Mouse (Mus musculus) layer of hippocampus, adult 18-20 months (tissue): Measurements from ENCODE around the gene Styxl1. TPM values are rescaled to one million over a fixed set of nuclear protein-coding genes. Genes with fewer than 3 reads are reported as not detected.
A peak's percentile ranks its signal among the peaks of the same experiment; 100 is the strongest.

Experiments
- DNase-seq, 2 experiments: peaks; one replicate each; pipeline ENCODE4 v3.0.0; 2022; ENCODE audit warnings: low spot score in 2 of 2
- total RNA-seq, 2 experiments: library from RNA; stranded (reverse); gene quantifications; 2 replicates each; pipeline ENCODE4 v1.2.3; 2021

The Styxl1 gene
- total RNA-seq, 2 experiments from 2014 or later, result not detected

DNA sequence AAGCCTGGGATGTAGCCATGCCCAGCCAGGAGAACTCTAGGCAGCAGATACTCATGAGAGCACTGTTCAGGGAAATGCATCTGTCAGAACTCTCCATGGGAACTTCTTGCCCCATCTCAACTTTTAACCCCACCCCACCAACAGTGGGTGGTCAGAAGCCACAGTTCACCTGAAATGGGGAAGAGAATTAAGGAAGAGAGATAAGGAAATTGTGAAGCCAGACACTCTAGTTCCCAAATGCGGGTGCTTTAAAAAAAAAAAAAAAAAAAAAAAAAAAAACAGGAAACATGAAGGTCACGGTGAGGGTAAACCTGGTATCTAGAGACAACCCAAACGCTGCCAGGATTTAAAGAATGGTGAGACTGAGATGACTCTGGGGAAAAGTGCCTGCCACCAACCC is 5.7 kb downstream of the Styxl1 start:
- DNase-seq, result no peak

DNA sequence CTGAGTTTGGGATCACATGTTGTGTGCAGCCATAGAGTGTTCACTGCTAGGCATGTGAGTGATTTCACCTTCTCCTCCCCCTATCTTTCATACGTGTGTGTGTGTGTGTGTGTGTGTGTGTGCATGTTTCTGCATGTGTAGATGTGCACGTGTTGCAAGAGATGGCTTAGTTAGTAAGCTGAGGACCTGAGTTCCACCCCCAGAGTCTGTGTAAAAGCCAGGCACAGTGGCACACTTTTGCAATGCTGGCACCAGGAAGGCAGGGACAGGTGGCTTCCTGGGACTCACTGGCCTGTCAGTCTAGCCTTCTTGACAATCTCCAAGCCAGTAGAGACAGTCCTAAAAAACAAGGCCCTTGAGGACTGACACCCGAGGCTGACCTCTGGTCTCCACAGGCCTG is 13.2 kb downstream of the Styxl1 start:
- DNase-seq, result no peak

DNA sequence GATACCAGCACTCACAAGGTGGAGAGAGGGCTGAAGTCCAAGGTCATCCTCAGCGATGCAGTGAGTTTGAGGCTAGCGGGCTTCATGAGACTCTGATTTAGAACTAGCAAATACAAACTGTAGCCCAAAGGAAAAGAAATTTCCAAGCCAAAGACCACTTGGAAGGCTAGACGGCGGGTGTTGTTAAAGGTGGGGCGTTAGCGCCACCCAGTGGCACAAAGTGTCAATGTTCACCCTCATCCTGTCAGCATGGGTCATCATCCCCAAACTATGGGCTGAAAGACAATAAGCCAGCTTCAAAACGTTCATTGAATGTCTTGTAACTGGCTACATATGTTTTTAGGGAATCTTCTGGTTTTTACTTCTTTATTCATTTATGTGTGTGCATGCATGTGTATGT is 14.7 kb downstream of the Styxl1 start:
- peak; percentile 37 to 82 for DNase-seq

DNA sequence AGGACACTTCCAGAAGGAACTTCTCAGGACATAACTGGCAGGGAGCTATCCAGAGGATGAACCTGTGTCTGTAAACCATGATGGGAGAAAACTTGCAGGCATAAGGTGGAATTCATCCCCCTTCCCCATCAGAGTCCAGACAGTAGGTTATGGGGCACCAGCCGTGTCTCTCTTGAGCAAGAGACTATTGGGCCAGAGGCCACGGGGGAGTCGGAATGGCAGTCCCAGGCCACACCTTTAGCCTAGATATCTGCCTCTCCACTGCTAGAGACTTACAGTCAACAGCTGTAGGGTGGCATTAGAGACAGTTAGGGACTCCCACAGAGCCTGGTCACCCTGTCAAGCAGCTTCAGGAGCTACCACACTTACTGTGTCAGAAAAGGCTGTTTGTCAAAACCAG is 16.3 kb downstream of the Styxl1 start:
- DNase-seq, result no peak

GRCm38 (mm10) chr5:135751595-135751994 is 26.6 kb downstream of the Styxl1 start:
- DNase-seq, result no peak

- no peak for DNase-seq
These were observed 27.1 kb downstream of the Styxl1 start for GRCm38 (mm10) chr5:135751041-135751440.

DNA sequence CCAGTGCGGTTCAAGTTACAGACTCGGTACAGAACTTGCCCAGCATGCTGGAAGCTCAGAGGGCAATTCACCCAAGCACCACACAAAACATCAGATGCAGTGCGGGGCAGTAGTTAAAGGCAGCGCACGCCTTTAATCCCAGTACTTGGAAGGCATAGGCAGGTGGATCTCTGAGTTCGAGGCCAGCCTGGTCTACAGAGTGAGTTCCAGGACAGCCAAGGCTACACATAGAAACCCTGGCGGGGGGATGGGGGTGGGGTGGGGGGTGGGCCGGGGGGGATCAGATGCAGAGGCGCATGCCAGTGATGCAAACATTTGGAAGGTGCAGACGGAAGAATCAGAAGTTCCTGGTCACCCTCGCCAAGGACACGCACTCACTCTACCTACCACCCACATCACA is 33.4 kb downstream of the Styxl1 start:
- no peak for DNase-seq

- DNase-seq, result peak; percentile 90 to 96
These were observed 34.2 kb downstream of the Styxl1 start, which contains the start of gene Tmem120a for GRCm38 (mm10) chr5:135743741-135744609. TSS of gene Tmem120a (minus strand) at chr5:135744448.

DNA sequence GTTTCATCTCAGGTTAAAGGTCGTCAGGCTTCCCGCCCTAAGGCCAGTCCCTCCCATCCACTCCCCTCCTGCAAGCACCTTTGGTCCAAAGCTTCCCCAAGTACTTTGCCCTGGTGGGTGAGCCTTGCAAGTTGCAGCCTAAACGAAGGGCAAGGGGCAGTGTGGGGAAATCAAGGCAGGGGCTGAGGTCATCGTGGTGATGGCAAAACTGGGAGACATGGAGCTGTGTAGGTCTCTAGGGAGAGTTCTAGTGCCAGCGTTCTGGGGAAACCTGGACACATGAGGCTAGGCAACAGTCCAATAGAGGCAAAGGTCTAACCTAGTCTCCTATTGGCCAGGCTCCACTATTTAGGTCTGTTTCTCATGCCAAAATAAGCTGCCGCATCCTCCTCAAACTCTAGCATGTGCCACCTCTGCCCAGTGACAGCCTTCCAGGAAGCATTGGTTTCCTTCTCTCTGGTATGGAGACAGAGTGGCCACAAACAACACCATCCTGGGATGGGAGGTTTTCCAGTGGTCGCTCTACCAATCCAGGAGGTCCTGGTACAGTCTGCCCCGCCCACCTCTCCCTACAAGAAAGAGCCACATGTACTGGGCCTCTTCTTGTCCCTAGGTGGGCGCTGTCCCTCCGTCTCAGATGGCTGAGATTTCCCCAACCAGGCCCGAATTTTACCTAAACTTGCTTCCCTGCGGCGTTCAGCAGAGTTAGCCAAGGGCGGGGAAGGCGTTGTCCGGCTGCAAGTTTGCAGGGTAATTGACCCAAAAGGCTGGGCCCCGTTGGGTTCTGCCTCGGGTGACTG is 35.0 kb downstream of the Styxl1 start:
- no peak for DNase-seq

GRCm38 (mm10) chr5:135742156-135742555 is 36.0 kb downstream of the Styxl1 start:
- no peak for DNase-seq

DNA sequence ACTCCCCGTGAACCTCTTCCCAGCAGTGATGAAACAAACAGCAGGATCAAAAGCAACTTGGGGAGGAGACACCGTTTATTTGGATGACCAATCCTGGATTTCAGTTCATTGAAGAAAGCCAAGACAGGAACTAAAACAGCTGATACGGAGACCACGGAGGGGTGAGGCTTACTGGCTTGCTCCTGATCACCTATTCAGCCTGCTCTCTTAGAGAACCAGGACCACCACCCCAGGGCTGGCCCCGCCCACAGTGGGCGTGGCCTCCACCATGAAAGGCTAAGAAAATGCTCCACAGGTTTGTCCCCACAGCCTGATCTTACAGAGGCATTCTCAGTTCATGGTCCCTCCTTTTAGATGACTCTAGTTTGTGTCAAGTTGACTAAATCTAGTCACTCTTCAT is 39.9 kb downstream of the Styxl1 start:
- no peak for DNase-seq

DNA sequence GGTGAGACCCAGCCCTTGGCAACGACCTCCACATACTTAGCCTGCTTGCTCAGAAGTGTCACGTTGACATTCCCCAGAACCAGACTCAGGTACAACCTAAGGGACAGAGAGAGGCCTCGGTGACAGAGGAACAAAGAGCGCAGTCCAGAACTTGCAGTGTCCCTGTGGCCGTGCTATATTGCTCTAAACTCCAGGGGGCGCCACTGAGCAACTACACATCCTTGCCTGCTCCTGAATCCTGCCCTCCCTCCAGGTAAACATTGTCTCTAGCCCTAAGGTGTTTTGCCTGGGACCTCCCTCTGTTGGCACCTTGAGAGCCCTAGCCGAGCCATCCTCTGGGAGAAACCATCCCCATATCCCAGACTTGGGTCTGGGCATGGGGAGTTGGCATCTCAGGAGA is 41.0 kb downstream of the Styxl1 start:
- DNase-seq, result no peak

- no peak for DNase-seq
These were observed 41.6 kb downstream of the Styxl1 start for GRCm38 (mm10) chr5:135736544-135736943.

DNA sequence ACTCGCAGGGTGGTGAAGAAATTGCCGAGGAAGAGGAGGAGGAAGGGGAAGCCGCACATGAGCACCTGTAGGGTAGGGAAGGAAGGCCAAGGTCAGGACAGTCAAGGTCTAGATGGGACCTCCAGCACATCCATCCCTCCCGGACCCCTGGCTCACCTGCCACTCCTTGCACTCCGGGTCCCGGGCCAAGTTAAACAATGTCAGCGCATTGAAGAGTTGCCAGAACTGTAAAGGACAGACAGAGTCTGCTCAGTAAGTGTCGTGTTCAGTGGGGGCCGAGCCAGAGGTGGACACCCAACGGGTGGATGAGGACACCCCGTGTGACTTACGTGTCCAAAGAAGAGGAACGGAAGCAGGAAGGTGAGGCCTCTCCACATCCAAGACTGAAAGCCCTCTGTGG is 42.4 kb downstream of the Styxl1 start:
- DNase-seq, result no peak

GRCm38 (mm10) chr5:135734057-135734680 is 44.0 kb downstream of the Styxl1 start:
- no peak for DNase-seq

- no peak for DNase-seq
These were observed 45.1 kb downstream of the Styxl1 start for GRCm38 (mm10) chr5:135733071-135733470.

DNA sequence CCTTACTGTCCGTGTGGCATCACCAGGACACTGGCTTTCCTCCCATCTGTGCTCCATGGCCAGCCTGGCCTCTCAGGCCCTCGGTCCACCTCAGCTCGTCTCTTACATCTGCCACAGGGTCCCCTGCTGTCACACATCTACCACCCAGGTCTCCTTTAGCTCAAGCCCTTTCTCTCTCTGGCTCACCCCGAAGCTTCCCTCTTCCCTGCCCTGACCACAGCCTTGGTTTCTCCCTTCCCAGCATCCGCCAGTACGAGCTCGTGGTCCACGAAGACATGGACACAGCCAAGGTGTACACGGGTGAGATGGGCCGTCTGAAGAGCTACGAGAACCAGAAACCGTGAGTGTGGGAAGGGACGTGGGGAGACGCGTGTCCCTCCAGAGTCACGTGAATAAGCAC is 46.9 kb downstream of the Styxl1 start:
- DNase-seq, result no peak

DNA sequence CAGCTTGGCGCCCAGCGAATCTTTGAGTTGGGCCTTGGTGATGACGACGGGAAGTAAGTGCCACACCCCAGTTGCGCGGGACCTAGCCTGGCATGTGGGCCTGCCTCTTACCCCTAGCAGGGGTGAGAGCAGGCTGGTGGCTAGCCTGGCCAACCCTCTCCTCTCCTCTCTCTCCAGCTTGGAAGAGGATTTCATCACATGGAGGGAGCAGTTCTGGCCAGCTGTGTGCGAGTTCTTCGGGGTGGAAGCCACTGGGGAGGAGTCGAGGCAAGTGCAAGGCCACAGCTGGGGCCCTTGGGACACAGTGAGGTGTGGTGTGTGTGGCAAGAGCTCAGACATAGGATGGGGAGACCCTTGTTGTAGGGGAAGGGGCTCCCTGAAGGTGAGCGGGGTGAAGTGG is 47.3 kb downstream of the Styxl1 start:
- DNase-seq, result no peak

- no peak for DNase-seq
These were observed 47.9 kb downstream of the Styxl1 start for GRCm38 (mm10) chr5:135730278-135730677.

- no peak for DNase-seq
These were observed 48.8 kb downstream of the Styxl1 start for GRCm38 (mm10) chr5:135729351-135729750.

DNA sequence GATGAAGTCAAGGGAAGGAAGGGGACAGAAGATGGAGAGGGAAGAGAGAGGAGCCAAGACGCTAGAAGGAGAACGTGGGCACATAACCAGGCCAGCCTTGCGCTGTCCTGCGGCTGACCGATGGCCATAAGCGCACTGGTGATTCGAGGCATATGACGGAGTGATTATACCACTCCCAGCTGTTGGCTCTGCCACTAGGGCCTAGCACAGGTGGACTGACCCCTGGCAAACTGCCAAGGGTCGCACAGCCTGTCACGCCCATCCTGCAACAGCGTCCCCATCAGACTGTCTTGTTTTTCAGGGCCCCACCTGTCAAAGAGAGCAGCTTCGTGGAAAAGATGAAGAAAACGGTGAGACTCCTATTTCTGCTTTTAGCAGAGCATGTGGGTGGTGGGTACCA is 49.8 kb downstream of the Styxl1 start:
- DNase-seq, result no peak

GRCm38 (mm10) chr5:135727871-135728270 is 50.3 kb downstream of the Styxl1 start:
- no peak for DNase-seq
